Mouse (Mus musculus): Measurements from ENCODE around the gene Inf2.
A peak's percentile ranks its signal among the peaks of the same experiment; 100 is the strongest.

Gene Inf2

GRCm38 (mm10) chr12:112627097-112627881 is 38.7 kb downstream of the Inf2 start:
- peak; percentile 60 for DNase-seq (ENCODE audit: low spot score)

GRCm38 (mm10) chr12:112628197-112628596 is 39.6 kb downstream of the Inf2 start:
- DNase-seq (ENCODE audit: low spot score) = no peak

GRCm38 (mm10) chr12:112628928-112629721 is 40.5 kb downstream of the Inf2 start:
- peak; percentile 52 for DNase-seq (ENCODE audit: low spot score)

- DNase-seq (ENCODE audit: low spot score) = no peak
Measured at GRCm38 (mm10) chr12:112630029-112630428, 41.4 kb downstream of the Inf2 start.

GRCm38 (mm10) chr12:112630796-112631195 is 42.2 kb downstream of the Inf2 start:
- no peak for DNase-seq (ENCODE audit: low spot score)

- no peak for DNase-seq (ENCODE audit: low spot score)
Measured at GRCm38 (mm10) chr12:112631472-112631871, 42.9 kb downstream of the Inf2 start.

GRCm38 (mm10) chr12:112632084-112632777 is 43.6 kb downstream of the Inf2 start:
- DNase-seq (ENCODE audit: low spot score) = no peak

- DNase-seq (ENCODE audit: low spot score) = no peak
Measured at GRCm38 (mm10) chr12:112632907-112633306, 44.3 kb downstream of the Inf2 start.

GRCm38 (mm10) chr12:112633686-112634085 is 45.1 kb downstream of the Inf2 start:
- DNase-seq (ENCODE audit: low spot score) = no peak

- no peak for DNase-seq (ENCODE audit: low spot score)
Measured at GRCm38 (mm10) chr12:112639526-112639925, 50.9 kb downstream of the Inf2 start.

- no peak for DNase-seq (ENCODE audit: low spot score)
Measured at GRCm38 (mm10) chr12:112643126-112643525, 54.5 kb downstream of the Inf2 start.

GRCm38 (mm10) chr12:112644180-112644854 is 55.7 kb downstream of the Inf2 start, which contains the start of gene Siva1:
Siva1 (plus strand) TSS chr12:112644679.
- peak; percentile 99 for DNase-seq (ENCODE audit: low spot score)

- no peak for DNase-seq (ENCODE audit: low spot score)
Measured at GRCm38 (mm10) chr12:112644855-112645506, 56.4 kb downstream of the Inf2 start.

- DNase-seq (ENCODE audit: low spot score) = no peak
Measured at GRCm38 (mm10) chr12:112646139-112646538, 57.6 kb downstream of the Inf2 start.

- DNase-seq (ENCODE audit: low spot score) = no peak
Measured at GRCm38 (mm10) chr12:112648081-112648480, 59.5 kb downstream of the Inf2 start.

- DNase-seq (ENCODE audit: low spot score) = no peak
Measured at GRCm38 (mm10) chr12:112651778-112652439, 63.3 kb downstream of the Inf2 start.

GRCm38 (mm10) chr12:112653157-112653824 is 64.7 kb downstream of the Inf2 start:
- DNase-seq (ENCODE audit: low spot score) = peak; percentile 96

GRCm38 (mm10) chr12:112654076-112654475 is 65.5 kb downstream of the Inf2 start:
- DNase-seq (ENCODE audit: low spot score) = no peak

- no peak for DNase-seq (ENCODE audit: low spot score)
Measured at GRCm38 (mm10) chr12:112658619-112659018, 70.0 kb downstream of the Inf2 start.

- DNase-seq (ENCODE audit: low spot score) = peak; percentile 62
Measured at GRCm38 (mm10) chr12:112659109-112659508, 70.5 kb downstream of the Inf2 start.
